Mouse (Mus musculus) cerebellum, postnatal 4 days (tissue): ENCODE data around the gene Rhox2e.
"Not testable (repeated sequence)": the region's sequence is repeated elsewhere in the genome, so short reads cannot be mapped to it uniquely, and the experiment has no call there.

Experiments
- DNase-seq, 2 experiments: peaks; one replicate each; pipeline ENCODE4 v3.0.0; 2022; ENCODE audit warnings: low spot score in 2 of 2, mixed read lengths in 1 of 2

Rhox2e gene

DNA sequence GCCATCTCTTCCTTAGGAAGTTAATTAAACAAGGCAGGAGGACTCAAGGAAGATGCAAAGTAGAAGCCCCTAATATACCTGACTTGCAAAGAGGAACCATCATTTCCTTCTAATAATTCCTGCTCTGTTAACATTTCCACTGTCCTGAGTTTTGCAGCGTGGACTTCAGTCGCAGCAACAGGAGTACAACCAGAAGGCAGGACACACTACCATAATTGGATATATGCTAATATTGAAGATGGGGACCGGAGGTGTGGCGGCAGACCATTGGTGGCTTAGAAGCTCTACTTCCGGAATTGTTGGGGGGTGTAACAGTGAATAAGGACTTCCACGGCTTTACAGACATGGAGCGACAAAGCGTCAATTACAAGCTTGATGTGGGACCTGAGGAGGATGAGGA lies at the start of gene Rhox2e:
TSS of gene Rhox2e (plus strand) at position 301 of the 400 bp plus-strand sequence.
- not testable (repeated sequence) for DNase-seq

DNA sequence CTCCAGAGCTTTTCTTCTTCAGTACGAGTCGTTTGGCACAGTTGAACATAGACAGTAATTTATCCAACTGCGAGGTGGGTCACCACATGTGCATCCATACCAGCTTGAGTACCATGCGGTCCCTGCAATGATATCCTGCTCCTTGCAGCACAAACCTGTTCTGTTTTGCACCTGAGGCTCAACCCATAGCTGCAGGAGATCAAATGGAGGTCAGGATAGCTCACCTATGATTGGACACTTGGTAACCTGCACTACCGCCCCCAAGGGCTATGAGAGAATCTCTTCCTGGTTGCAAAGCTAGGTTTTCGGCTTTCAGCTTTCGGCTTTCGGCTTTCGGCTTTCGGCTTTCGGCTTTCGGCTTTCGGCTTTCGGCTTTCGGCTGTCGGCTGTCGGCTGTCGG lies 16.2 kb upstream of the Rhox2e start, which contains the start of gene Rhox4d:
TSS of gene Rhox4d (plus strand) at position 301 of the 400 bp plus-strand sequence.
- DNase-seq = not testable (repeated sequence)

DNA sequence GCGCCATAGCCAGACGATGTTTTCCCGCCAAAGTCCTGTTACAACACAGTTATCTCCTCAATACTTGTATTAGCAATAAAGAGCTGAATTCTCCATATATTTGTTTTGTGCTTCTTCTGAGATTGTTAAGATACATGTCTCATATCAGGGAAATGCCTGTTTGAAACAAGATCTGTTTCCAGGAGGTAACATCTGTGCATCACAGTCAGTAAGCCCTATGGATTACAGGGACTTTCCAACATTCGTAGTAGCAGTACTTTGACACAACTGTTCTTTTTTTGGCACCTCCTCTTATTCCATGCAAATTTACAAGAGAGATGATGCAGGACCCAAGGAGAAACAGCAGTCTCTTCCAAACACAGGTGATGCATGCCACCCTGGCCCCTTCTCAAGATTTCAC lies 11.5 kb downstream of the Rhox2e start, which contains the start of gene Rhox3e:
TSS of gene Rhox3e (plus strand) at position 301 of the 400 bp plus-strand sequence.
- DNase-seq = not testable (repeated sequence)

DNA sequence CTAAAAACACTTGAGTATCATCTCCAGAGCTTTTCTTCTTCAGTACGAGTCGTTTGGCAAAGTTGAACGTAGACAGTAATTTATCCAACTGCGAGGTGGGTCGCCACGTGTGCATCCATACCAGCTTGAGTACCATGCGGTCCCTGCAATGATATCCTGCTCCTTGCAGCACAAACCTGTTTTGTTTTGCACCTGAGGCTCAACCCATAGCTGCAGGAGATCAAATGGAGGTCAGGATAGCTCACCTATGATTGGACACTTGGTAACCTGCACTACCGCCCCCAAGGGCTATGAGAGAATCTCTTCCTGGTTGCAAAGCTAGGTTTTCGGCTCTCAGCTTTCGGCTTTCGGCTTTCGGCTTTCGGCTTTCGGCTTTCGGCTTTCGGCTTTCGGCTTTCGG lies 26.9 kb downstream of the Rhox2e start, which contains the start of gene Rhox4e:
TSS of gene Rhox4e (plus strand) at position 301 of the 400 bp plus-strand sequence.
- DNase-seq = not testable (repeated sequence)

DNA sequence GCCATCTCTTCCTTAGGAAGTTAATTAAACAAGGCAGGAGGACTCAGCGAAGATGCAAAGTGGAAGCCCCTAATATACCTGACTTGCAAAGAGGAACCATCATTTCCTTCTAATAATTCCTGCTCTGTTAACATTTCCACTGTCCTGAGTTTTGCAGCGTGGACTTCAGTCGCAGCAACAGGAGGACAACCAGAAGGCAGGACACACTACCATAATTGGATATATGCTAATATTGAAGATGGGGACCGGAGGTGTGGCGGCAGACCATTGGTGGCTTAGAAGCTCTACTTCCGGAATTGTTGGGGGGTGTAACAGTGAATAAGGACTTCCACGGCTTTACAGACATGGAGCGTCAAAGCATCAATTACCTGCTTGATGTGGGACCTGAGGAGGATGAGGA lies 40.9 kb downstream of the Rhox2e start, which contains the start of gene Rhox2f:
TSS of gene Rhox2f (plus strand) at position 301 of the 400 bp plus-strand sequence.
- not testable (repeated sequence) for DNase-seq

DNA sequence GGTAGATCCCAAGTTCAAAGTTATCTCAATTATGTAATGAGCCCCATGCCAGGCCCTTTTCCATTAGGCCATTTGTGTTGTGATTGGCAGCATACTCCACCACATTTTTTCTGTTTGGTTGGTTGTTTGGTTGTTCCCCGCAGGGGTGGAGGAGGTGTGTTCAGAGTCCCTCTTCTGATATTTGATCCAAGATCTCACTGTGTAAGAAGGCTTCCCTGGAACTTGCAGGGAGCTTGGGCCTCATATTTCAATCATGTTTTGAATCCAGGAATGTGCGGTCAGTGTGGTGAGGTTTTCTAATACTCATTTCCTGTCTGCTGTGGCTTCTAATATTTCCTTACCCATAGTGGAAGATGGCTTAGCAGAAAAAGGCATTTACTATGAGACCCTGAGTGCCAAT lies 42.4 kb downstream of the Rhox2e start:
- DNase-seq = not testable (repeated sequence)

DNA sequence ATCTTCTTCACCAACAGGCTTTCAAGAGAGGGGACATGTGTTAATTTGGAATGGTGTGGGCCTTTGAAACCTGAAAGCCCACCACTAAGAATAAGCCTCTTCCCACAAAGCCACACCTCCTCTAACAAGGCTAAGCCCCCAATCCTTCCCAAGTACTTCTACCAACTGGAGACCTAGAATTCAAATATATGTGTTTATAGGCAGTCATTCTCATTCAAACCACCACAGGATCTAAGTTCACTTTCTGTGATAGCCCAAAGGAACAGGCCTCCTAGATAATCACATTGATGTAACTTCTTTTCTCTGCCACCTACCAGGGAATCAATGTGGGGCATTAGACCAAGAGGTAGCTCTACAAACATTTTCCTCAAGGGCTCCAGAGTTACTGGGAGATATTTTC lies 50.4 kb downstream of the Rhox2e start, which contains the start of gene Rhox3f:
TSS of gene Rhox3f (plus strand) at position 301 of the 400 bp plus-strand sequence.
- not testable (repeated sequence) for DNase-seq
